Mouse (Mus musculus) c-Kit-positive CD71-positive TER-119-negative erythroid progenitor cells, embryonic 14.5 days (primary cell): ENCODE results near the gene Calcb.
"Not testable (repeated sequence)": the region's sequence is repeated elsewhere in the genome, so short reads cannot be mapped to it uniquely, and the experiment has no call there.

ENCODE experiments used
- DNase-seq: peaks from one replicate; pipeline ENCODE4 v3.0.0-alpha.2; 2013; ENCODE audit warnings: low read depth

The Calcb gene

GRCm38 (mm10) chr7:114718300-114718699 lies at the start of gene Calcb:
Calcb (plus strand) TSS chr7:114718643.
- no peak for DNase-seq

GRCm38 (mm10) chr7:114671405-114671804 lies 47.0 kb upstream of the Calcb start:
- DNase-seq = no peak

- DNase-seq = no peak
Measured at GRCm38 (mm10) chr7:114672697-114673096, 45.7 kb upstream of the Calcb start.

- no peak for DNase-seq
Measured at GRCm38 (mm10) chr7:114692339-114692738, 26.1 kb upstream of the Calcb start.

- no peak for DNase-seq
Measured at GRCm38 (mm10) chr7:114700871-114701270, 17.6 kb upstream of the Calcb start.

- DNase-seq = no peak
Measured at GRCm38 (mm10) chr7:114706716-114707115, 11.7 kb upstream of the Calcb start.

GRCm38 (mm10) chr7:114707398-114707797 lies 11.0 kb upstream of the Calcb start:
- no peak for DNase-seq

GRCm38 (mm10) chr7:114710419-114710818 lies 8.0 kb upstream of the Calcb start:
- no peak for DNase-seq

GRCm38 (mm10) chr7:114712523-114712922 lies 5.9 kb upstream of the Calcb start:
- DNase-seq = no peak

GRCm38 (mm10) chr7:114719381-114720131 lies 1.1 kb downstream of the Calcb start:
- DNase-seq = no peak

GRCm38 (mm10) chr7:114729696-114730095 lies 11.3 kb downstream of the Calcb start:
- DNase-seq = not testable (repeated sequence)

- DNase-seq = no peak
Measured at GRCm38 (mm10) chr7:114731175-114731574, 12.7 kb downstream of the Calcb start.

- DNase-seq = not testable (repeated sequence)
Measured at GRCm38 (mm10) chr7:114731700-114732099, 13.3 kb downstream of the Calcb start.

- no peak for DNase-seq
Measured at GRCm38 (mm10) chr7:114736256-114736655, 17.8 kb downstream of the Calcb start.

- no peak for DNase-seq
Measured at GRCm38 (mm10) chr7:114738166-114738565, 19.7 kb downstream of the Calcb start.

GRCm38 (mm10) chr7:114740360-114741165 lies 22.1 kb downstream of the Calcb start:
- no peak for DNase-seq

- no peak for DNase-seq
Measured at GRCm38 (mm10) chr7:114743022-114743780, 24.8 kb downstream of the Calcb start, which contains the start of gene Insc. Insc (plus strand) TSS chr7:114743694.

GRCm38 (mm10) chr7:114744639-114745245 lies 26.3 kb downstream of the Calcb start:
- DNase-seq = no peak

GRCm38 (mm10) chr7:114745481-114746271 lies 27.2 kb downstream of the Calcb start:
- no peak for DNase-seq

GRCm38 (mm10) chr7:114747596-114747995 lies 29.2 kb downstream of the Calcb start:
- no peak for DNase-seq

GRCm38 (mm10) chr7:114748239-114748638 lies 29.8 kb downstream of the Calcb start:
- DNase-seq = no peak
